Mouse (Mus musculus): ENCODE data around the gene Dctn5. TPM values are rescaled to one million over a fixed set of nuclear protein-coding genes. Genes with fewer than 3 reads are reported as not detected.

Gene Dctn5
- polyA plus RNA-seq, 1 experiment from 2014 or later: 118 TPM

DNA sequence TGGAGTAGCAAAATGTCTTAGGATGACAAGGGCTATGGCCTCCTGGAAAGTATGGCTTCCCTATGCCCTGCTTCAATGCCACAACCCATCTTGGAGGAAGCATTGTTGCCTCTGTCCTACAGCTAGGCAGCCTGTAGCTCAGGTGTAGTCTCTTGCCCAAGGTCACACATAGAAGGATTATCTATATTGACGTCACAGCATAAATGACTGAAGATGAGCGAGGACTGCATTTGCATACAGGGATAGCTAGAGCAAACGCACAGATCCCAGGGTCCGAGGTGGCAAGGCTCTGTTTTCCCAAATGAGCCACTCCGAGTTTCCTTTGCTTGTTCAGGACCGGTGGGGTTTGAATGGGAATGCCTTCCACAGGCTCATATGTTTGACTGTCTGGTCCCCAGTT lies 37.9 kb downstream of the Dctn5 start:
- H3K27me3 ChIP-seq: no peaks in the 10 kb centered on the region
- 0 out of 2 replicates have a peak, but pooled peaks cover 2% of the 10 kb centered on the region for H3K4me1 ChIP-seq
- no peak overlapping the region for H3K4me3 ChIP-seq (replicated peaks)
- WGBS: 84% methylated on average over 6 of the region's 6 CpGs
- no peak for ATAC-seq (replicated peaks; ENCODE audit: low FRiP score)
- peaks cover 52% of the 10 kb centered on the region for H3K36me3 ChIP-seq
- no peak overlapping the region for H3K9ac ChIP-seq
- no peaks in the 10 kb centered on the region for H3K9me3 ChIP-seq (replicated peaks)
- H3K27ac ChIP-seq: no peak overlapping the region
- H3K4me2 ChIP-seq: no peak overlapping the region

GRCm38 (mm10) chr7:122171613-122172012 lies 38.8 kb downstream of the Dctn5 start:
- Histone ChIP-seq H3K4me1 (no peaks in the 10 kb centered on the region), H3K27me3 (no peaks in the 10 kb centered on the region), H3K27ac (no peak overlapping the region), H3K4me2 (no peak overlapping the region), H3K9ac (no peak overlapping the region), H3K9me3 (replicated peaks) (no peaks in the 10 kb centered on the region), H3K4me3 (replicated peaks) (no peak overlapping the region), H3K36me3 (peaks cover 43% of the 10 kb centered on the region)
- ATAC-seq (replicated peaks; ENCODE audit: low FRiP score): no peak
- WGBS: 64% methylated on average over 10 of the region's 10 CpGs

DNA sequence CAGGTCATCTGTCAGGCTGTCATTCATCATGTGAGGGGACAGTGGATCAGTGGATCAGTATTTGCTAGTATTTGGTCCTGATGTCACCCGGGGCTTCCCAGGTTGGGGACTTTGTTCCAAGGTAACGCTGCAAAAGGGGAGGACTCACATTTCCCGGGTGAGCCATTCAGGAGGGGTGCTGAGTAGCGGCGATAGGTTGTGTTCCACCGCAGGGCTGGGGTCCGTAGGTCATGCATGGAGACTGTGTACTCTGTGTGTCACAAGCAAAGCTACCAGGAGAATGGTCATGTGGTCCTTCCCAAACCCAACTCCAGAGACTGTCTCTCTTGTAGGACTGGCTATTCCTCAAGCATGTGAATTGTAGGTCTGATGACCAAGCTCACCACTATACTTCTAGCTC lies 47.9 kb downstream of the Dctn5 start:
- no peaks in the 10 kb centered on the region for H3K27me3 ChIP-seq
- no peak overlapping the region for H3K27ac ChIP-seq
- WGBS: 92% methylated on average over 7 of the region's 7 CpGs
- H3K4me1 ChIP-seq: 0 out of 2 replicates have a peak, but pooled peaks cover under 1% of the 10 kb centered on the region
- H3K4me3 ChIP-seq (replicated peaks): no peak overlapping the region
- H3K36me3 ChIP-seq: no peaks in the 10 kb centered on the region
- no peak overlapping the region for H3K9ac ChIP-seq
- H3K9me3 ChIP-seq (replicated peaks): no peaks in the 10 kb centered on the region
- no peak overlapping the region for H3K4me2 ChIP-seq
- ATAC-seq (replicated peaks; ENCODE audit: low FRiP score): no peak

DNA sequence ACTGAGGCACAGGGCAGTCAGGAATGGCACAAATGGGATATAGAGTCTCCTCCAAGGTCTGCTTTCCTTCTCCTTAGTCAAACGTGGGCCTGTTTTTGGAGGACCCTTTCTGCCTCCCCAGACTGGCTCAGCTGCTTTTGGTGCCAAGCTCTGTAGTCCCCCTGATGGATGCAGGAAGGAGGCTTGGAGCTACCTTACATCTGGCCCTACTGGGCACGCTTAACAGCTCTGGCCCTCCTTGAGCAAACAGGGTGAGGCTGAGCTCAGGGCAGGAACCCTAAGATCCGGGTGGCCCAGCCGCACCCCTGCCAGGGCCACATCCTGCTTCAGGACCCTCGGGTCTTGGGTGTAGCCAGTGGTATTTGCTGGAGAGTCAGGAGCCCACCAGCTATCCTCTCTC lies 51.7 kb downstream of the Dctn5 start:
- H3K4me2 ChIP-seq: no peak overlapping the region
- no peak overlapping the region for H3K4me3 ChIP-seq (replicated peaks)
- peaks cover 5% of the 10 kb centered on the region; the same call in 1 of the 2 replicates for H3K4me1 ChIP-seq
- no peaks in the 10 kb centered on the region for H3K36me3 ChIP-seq
- no peak for ATAC-seq (replicated peaks; ENCODE audit: low FRiP score)
- no peaks in the 10 kb centered on the region for H3K9me3 ChIP-seq (replicated peaks)
- H3K27me3 ChIP-seq: no peaks in the 10 kb centered on the region
- H3K9ac ChIP-seq: no peak overlapping the region
- 80% methylated on average over 5 of the region's 5 CpGs for WGBS
- no peak overlapping the region for H3K27ac ChIP-seq

DNA sequence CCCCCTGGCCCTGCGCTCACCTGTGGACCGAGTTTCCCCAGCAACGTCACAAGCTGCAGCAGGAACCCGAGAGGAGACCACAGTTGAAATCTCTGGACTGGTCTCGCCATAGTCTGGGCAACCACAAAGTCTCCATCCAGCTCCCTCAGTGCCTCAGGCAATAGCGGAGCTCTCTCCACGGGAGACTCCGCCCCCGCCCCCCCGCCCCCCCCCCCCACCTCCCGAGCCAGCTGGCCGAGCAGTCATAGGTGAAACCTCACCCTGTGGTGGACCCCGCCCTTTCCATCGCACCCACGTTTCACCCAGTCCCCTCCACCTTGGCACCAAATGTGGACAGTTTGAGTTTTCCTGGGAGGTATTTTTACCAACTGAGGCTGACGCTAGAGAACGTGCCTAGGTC lies 53.2 kb downstream of the Dctn5 start, which contains the start of gene Ern2:
TSS of gene Ern2 (minus strand) at position 165 of the 400 bp plus-strand sequence.
- H3K9ac ChIP-seq: no peak within 1 kb of the TSS
- no peak within 1 kb of the TSS for H3K27ac ChIP-seq
- WGBS: 13% methylated on average over 17 of the region's 17 CpGs
- no peaks in the 10 kb centered on the region for H3K9me3 ChIP-seq (replicated peaks)
- no peaks in the 10 kb centered on the region for H3K36me3 ChIP-seq
- peaks cover 5% of the 10 kb centered on the region; the same call in 1 of the 2 replicates for H3K4me1 ChIP-seq
- 0 out of 2 replicates have a peak, but pooled peaks have one; percentile 15 for ATAC-seq (replicated peaks; ENCODE audit: low FRiP score)
- H3K27me3 ChIP-seq: no peaks in the 10 kb centered on the region
- H3K4me3 ChIP-seq (replicated peaks): no peak within 1 kb of the TSS
- H3K4me2 ChIP-seq: peak within 1 kb of the TSS; percentile 27; the same call in 1 of the 2 replicates

GRCm38 (mm10) chr7:122189484-122189883 lies 56.6 kb downstream of the Dctn5 start:
- no peak overlapping the region for H3K4me2 ChIP-seq
- peaks cover 5% of the 10 kb centered on the region; the same call in 1 of the 2 replicates for H3K4me1 ChIP-seq
- no peaks in the 10 kb centered on the region for H3K27me3 ChIP-seq
- no peak overlapping the region for H3K9ac ChIP-seq
- no peak overlapping the region for H3K27ac ChIP-seq
- no peak overlapping the region for H3K4me3 ChIP-seq (replicated peaks)
- WGBS: 41% methylated on average over 7 of the region's 7 CpGs
- no peaks in the 10 kb centered on the region for H3K36me3 ChIP-seq
- no peak for ATAC-seq (replicated peaks; ENCODE audit: low FRiP score)
- no peaks in the 10 kb centered on the region for H3K9me3 ChIP-seq (replicated peaks)

DNA sequence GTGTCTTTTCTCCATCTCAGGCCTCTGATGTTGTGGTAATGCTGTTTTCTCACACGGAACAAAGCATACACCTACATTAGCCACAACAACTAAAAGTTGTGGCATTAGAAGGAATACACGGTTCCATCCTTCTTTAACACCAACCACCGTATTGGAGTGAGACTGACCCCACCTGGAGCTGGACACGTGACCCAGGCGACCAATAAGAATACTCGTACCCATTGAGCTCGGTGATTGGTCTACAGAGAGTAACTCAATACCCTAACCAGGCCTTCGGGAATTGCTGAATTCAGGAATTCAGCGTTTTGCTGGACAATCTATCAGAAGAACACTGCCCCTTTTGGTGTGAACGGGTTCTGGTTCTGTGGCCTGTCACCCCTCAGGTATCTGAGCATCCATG lies 58.3 kb downstream of the Dctn5 start:
- Histone ChIP-seq H3K4me1 (0 out of 2 replicates have a peak, but pooled peaks cover under 1% of the 10 kb centered on the region), H3K27ac (no peak overlapping the region), H3K36me3 (no peaks in the 10 kb centered on the region), H3K4me2 (no peak overlapping the region), H3K27me3 (no peaks in the 10 kb centered on the region), H3K9ac (no peak overlapping the region), H3K9me3 (replicated peaks) (0 out of 2 replicates have a peak, but pooled peaks cover 6% of the 10 kb centered on the region), H3K4me3 (replicated peaks) (no peak overlapping the region)
- WGBS: 64% methylated on average over 10 of the region's 10 CpGs
- no peak for ATAC-seq (replicated peaks; ENCODE audit: low FRiP score)

- H3K9me3 ChIP-seq (replicated peaks): 0 out of 2 replicates have a peak, but pooled peaks cover 6% of the 10 kb centered on the region
- H3K36me3 ChIP-seq: no peaks in the 10 kb centered on the region
- H3K4me1 ChIP-seq: no peaks in the 10 kb centered on the region
- no peak overlapping the region for H3K27ac ChIP-seq
- ATAC-seq (replicated peaks; ENCODE audit: low FRiP score): no peak
- H3K27me3 ChIP-seq: no peaks in the 10 kb centered on the region
- no peak overlapping the region for H3K4me2 ChIP-seq
- H3K9ac ChIP-seq: no peak overlapping the region
- no peak overlapping the region for H3K4me3 ChIP-seq (replicated peaks)
Observed at GRCm38 (mm10) chr7:122193919-122194318, 61.1 kb downstream of the Dctn5 start.

DNA sequence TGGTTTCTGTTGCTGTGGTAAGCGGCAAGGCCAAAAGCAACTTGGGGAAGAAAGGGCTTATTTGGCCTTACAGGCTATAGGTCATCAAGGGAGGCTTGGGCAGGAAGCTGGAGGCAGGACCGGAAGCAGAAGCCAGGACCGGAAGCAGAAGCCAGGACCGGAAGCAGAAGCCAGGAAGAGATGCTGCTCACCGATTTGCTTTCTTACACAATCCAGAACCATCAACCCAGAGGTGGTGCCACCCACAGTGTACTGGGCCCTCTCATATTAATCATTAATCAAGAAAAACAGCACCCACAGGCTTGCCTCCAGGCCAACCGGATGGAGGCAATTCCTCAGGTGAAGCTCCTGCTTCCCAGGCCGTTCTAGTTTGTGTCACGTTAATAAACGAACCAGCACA lies 63.9 kb downstream of the Dctn5 start:
- Histone ChIP-seq H3K4me2 (no peak overlapping the region), H3K4me1 (no peaks in the 10 kb centered on the region), H3K4me3 (replicated peaks) (no peak overlapping the region), H3K36me3 (no peaks in the 10 kb centered on the region), H3K9me3 (replicated peaks) (0 out of 2 replicates have a peak, but pooled peaks cover 6% of the 10 kb centered on the region), H3K27me3 (no peaks in the 10 kb centered on the region), H3K27ac (no peak overlapping the region), H3K9ac (no peak overlapping the region)
- WGBS: 79% methylated on average over 9 of the region's 9 CpGs
- no peak for ATAC-seq (replicated peaks; ENCODE audit: low FRiP score)

- no peak overlapping the region for H3K9ac ChIP-seq
- no peaks in the 10 kb centered on the region for H3K36me3 ChIP-seq
- 0 out of 2 replicates have a peak, but pooled peaks cover 6% of the 10 kb centered on the region for H3K9me3 ChIP-seq (replicated peaks)
- H3K4me1 ChIP-seq: no peaks in the 10 kb centered on the region
- no peak overlapping the region for H3K4me3 ChIP-seq (replicated peaks)
- no peak overlapping the region for H3K27ac ChIP-seq
- ATAC-seq (replicated peaks; ENCODE audit: low FRiP score): no peak
- 35% methylated on average over 4 of the region's 4 CpGs for WGBS
- H3K27me3 ChIP-seq: no peaks in the 10 kb centered on the region
- H3K4me2 ChIP-seq: no peak overlapping the region
Observed at GRCm38 (mm10) chr7:122197306-122197705, 64.5 kb downstream of the Dctn5 start.

Other genes starting within 250 kb of the Dctn5 start
- 29.1 and 29.5 TPM in 2 replicates for gene Cog7, start 151.3 kb upstream of the Dctn5 start, polyA plus RNA-seq (2015; fragmentation: Nextera tagmentation; extraction: Ambion mirVana)
- 89.4 and 95.4 TPM in 2 replicates for gene Gga2, start 111.8 kb upstream of the Dctn5 start, polyA plus RNA-seq (2015; fragmentation: Nextera tagmentation; extraction: Ambion mirVana)
- 65.3 and 66.2 TPM in 2 replicates for gene Ubfd1, start 65.9 kb upstream of the Dctn5 start, polyA plus RNA-seq (2015; fragmentation: Nextera tagmentation; extraction: Ambion mirVana)
- 18.6 TPM in 2 replicates for gene Ears2, start 65.8 kb upstream of the Dctn5 start, polyA plus RNA-seq (2015; fragmentation: Nextera tagmentation; extraction: Ambion mirVana)
- 703 and 789 TPM in 2 replicates for gene Ndufab1, start 31.2 kb upstream of the Dctn5 start, polyA plus RNA-seq (2015; fragmentation: Nextera tagmentation; extraction: Ambion mirVana)
- gene Palb2, start 56 bp upstream of the Dctn5 start, polyA plus RNA-seq (2015; fragmentation: Nextera tagmentation; extraction: Ambion mirVana): 18.5 and 20.5 TPM in 2 replicates
- gene Plk1, start 26.4 kb downstream of the Dctn5 start, polyA plus RNA-seq (2015; fragmentation: Nextera tagmentation; extraction: Ambion mirVana): 147 and 150 TPM in 2 replicates
- gene Ern2, start 53.2 kb downstream of the Dctn5 start, polyA plus RNA-seq (2015; fragmentation: Nextera tagmentation; extraction: Ambion mirVana): 0.89 TPM in 1 of 2 replicates, not detected in the other
- gene Chp2, start 86.5 kb downstream of the Dctn5 start, polyA plus RNA-seq (2015; fragmentation: Nextera tagmentation; extraction: Ambion mirVana): 0.75 and 0.77 TPM in 2 replicates
- gene Prkcb, start 155.7 kb downstream of the Dctn5 start, polyA plus RNA-seq (2015; fragmentation: Nextera tagmentation; extraction: Ambion mirVana): 3.4 and 5.9 TPM in 2 replicates

All from kidney, embryonic 15.5 days (tissue).